Mouse (Mus musculus) limb, embryonic 14.5 days (tissue): ENCODE measurements at regions not wholly inside any gene's neighbourhood (a gene's known extent, or its start where the extent isn't known, plus 50 kb on each side); places are given as distances from the start of the nearest gene placed in this dataset.

Source experiments
- ATAC-seq: fragments of 200-750 bp; cut with Nextera tagmentation; 2 replicates; pipeline ENCODE4 v1.8.0; 2017; ENCODE audit warnings: low read depth, moderate number of reproducible peaks, moderate TSS enrichment; ENCODE audit not compliant: low FRiP score
- DNase-seq: peaks from one replicate; pipeline ENCODE4 v3.0.0-alpha.2; 2015; ENCODE audit warnings: low spot score
- H3K27ac ChIP-seq: fragments of 300-500 bp; sonication (generic); replicated peaks from 2 replicates; pipeline ENCODE4 v1.5.1; 2014; ENCODE audit warnings: low read depth, mild to moderate bottlenecking, low read length, moderate library complexity, mixed read lengths
- H3K27me3 ChIP-seq: fragments of 300-500 bp; sonication (generic); 2 replicates; pipeline ENCODE4 v1.6.1; 2014; ENCODE audit warnings: low read length, mixed read lengths; ENCODE audit not compliant: control insufficient read depth, insufficient read depth
- H3K36me3 ChIP-seq: fragments of 300-500 bp; sonication (generic); 2 replicates; pipeline ENCODE4 v1.6.1; 2014; ENCODE audit warnings: mild to moderate bottlenecking, low read length, moderate library complexity, mixed read lengths; ENCODE audit not compliant: control insufficient read depth, insufficient read depth
- H3K4me1 ChIP-seq: fragments of 300-500 bp; sonication (generic); 2 replicates; pipeline ENCODE4 v1.6.1; 2014; ENCODE audit warnings: antibody characterized with exemption, low read length, mixed read lengths; ENCODE audit not compliant: control insufficient read depth, insufficient read depth
- H3K4me2 ChIP-seq: fragments of 300-500 bp; sonication (generic); replicated peaks from 2 replicates; pipeline ENCODE4 v1.6.1; 2014; ENCODE audit warnings: low read depth, mild to moderate bottlenecking, low read length, moderate library complexity; ENCODE audit not compliant: severe bottlenecking
- H3K4me3 ChIP-seq: fragments of 300-500 bp; sonication (generic); replicated peaks from 2 replicates; pipeline ENCODE4 v1.5.1; 2014; ENCODE audit warnings: low read length
- H3K9ac ChIP-seq: fragments of 300-500 bp; sonication (generic); 2 replicates; pipeline ENCODE4 v1.6.1; 2014; ENCODE audit warnings: mild to moderate bottlenecking, low read depth, low read length, moderate library complexity; ENCODE audit not compliant: severe bottlenecking
- H3K9me3 ChIP-seq: fragments of 300-500 bp; sonication (generic); 2 replicates; pipeline ENCODE4 v1.6.1; 2016; ENCODE audit warnings: low read length; ENCODE audit not compliant: control insufficient read depth
- POLR2A ChIP-seq: fragments of 200-500 bp; IDR thresholded peaks from 2 replicates; pipeline ENCODE4 v1.8.0; 2012; ENCODE audit warnings: inconsistent platforms, mild to moderate bottlenecking, moderate library complexity, borderline replicate concordance; ENCODE audit not compliant: insufficient read depth, insufficient read length; ENCODE audit errors: extremely low read depth
- WGBS: fragments of 180-500 bp; shearing (Covaris S2); extraction: QIAGEN DNeasy Blood & Tissue Kit; methylation state at CpG from one replicate; pipeline ENCODE4 v1.1.7; 2014; 5-methylcytosine and 5-hydroxymethylcytosine counted together

GRCm38 (mm10) chr19:49245114-49245714 lies 1039.4 kb downstream of the Sorcs3 start:
- no peaks in the 10 kb centered on the region for H3K4me1 ChIP-seq
- no peak for DNase-seq
- TF ChIP-seq POLR2A: no peak
- WGBS: 45% methylated on average over 3 of the region's 3 CpGs
- H3K27me3 ChIP-seq: no peaks in the 10 kb centered on the region
- H3K27ac ChIP-seq: no peak overlapping the region
- no peaks in the 10 kb centered on the region for H3K9me3 ChIP-seq
- no peak overlapping the region for H3K4me3 ChIP-seq
- no peak overlapping the region for H3K9ac ChIP-seq
- no peak overlapping the region for H3K4me2 ChIP-seq
- no peaks in the 10 kb centered on the region for H3K36me3 ChIP-seq
- no peak for ATAC-seq

- Histone ChIP-seq H3K4me2 (no peak overlapping the region), H3K36me3 (no peaks in the 10 kb centered on the region), H3K4me3 (no peak overlapping the region), H3K9me3 (no peaks in the 10 kb centered on the region), H3K27me3 (no peaks in the 10 kb centered on the region), H3K27ac (no peak overlapping the region), H3K4me1 (no peaks in the 10 kb centered on the region), H3K9ac (no peak overlapping the region)
- TF ChIP-seq POLR2A: no peak
- ATAC-seq (no peak), DNase-seq (no peak)
- 79% methylated on average over 1 of the region's 1 CpGs for WGBS
Observed at GRCm38 (mm10) chr19:49264616-49265015, 1058.8 kb downstream of the Sorcs3 start.

GRCm38 (mm10) chr19:49267864-49268480 lies 1062.1 kb downstream of the Sorcs3 start:
- WGBS: 65% methylated on average over 8 of the region's 8 CpGs
- no peaks in the 10 kb centered on the region for H3K9me3 ChIP-seq
- H3K36me3 ChIP-seq: no peaks in the 10 kb centered on the region
- ATAC-seq: no peak
- no peaks in the 10 kb centered on the region for H3K4me1 ChIP-seq
- DNase-seq: no peak
- H3K27me3 ChIP-seq: no peaks in the 10 kb centered on the region
- no peak overlapping the region for H3K27ac ChIP-seq
- H3K4me3 ChIP-seq: no peak overlapping the region
- TF ChIP-seq POLR2A: no peak
- H3K9ac ChIP-seq: no peak overlapping the region
- H3K4me2 ChIP-seq: no peak overlapping the region

GRCm38 (mm10) chr19:49282626-49283261 lies 1076.9 kb downstream of the Sorcs3 start:
- no peak for ATAC-seq
- DNase-seq: no peak
- Histone ChIP-seq H3K36me3 (no peaks in the 10 kb centered on the region), H3K4me2 (no peak overlapping the region), H3K27ac (no peak overlapping the region), H3K4me1 (no peaks in the 10 kb centered on the region), H3K27me3 (no peaks in the 10 kb centered on the region), H3K9me3 (no peaks in the 10 kb centered on the region), H3K9ac (no peak overlapping the region), H3K4me3 (no peak overlapping the region)
- TF ChIP-seq POLR2A: no peak
- 77% methylated on average over 8 of the region's 8 CpGs for WGBS

GRCm38 (mm10) chr19:49294980-49295379 lies 1089.2 kb downstream of the Sorcs3 start:
- DNase-seq (no peak), ATAC-seq (no peak)
- peaks cover 4% of the 10 kb centered on the region for H3K4me1 ChIP-seq
- H3K4me2 ChIP-seq: no peak overlapping the region
- H3K27ac ChIP-seq: no peak overlapping the region
- no peaks in the 10 kb centered on the region for H3K27me3 ChIP-seq
- no peak for TF ChIP-seq POLR2A
- H3K9ac ChIP-seq: no peak overlapping the region
- no peaks in the 10 kb centered on the region for H3K9me3 ChIP-seq
- H3K36me3 ChIP-seq: no peaks in the 10 kb centered on the region
- H3K4me3 ChIP-seq: no peak overlapping the region
- WGBS: 74% methylated on average over 2 of the region's 2 CpGs
